ENCODE assay signal across 27 mouse cellular contexts in genomic region chr9:63556316-63556715, GRCm38 (mm10). TPM values are rescaled to one million over a fixed set of nuclear protein-coding genes. Genes with fewer than 3 reads are reported as not detected.
"Had no signal": no experiment of that assay in that cellular context is flagged by ENCODE, and none has a peak within 500 bp of the region (broad histone marks: within the 10 kb centered on the region; RNA-seq: fewer than 3 reads in every experiment).

No protein-coding gene starts in this region.

- ATAC-seq: hindbrain, postnatal 0 days; intestine, embryonic 16.5 days; liver, embryonic 12.5 days had no signal

- H3K4me3 ChIP-seq: heart, adult 2 months; heart, embryonic 13.5 days; heart, embryonic 15.5 days; hindbrain, embryonic 13.5 days; hindbrain, embryonic 15.5 days; kidney, embryonic 15.5 days; left cerebral cortex, adult 2 months; limb, embryonic 10.5 days; limb, embryonic 12.5 days; liver, embryonic 12.5 days had no signal

- H3K9me3 ChIP-seq: heart, embryonic 13.5 days; heart, embryonic 15.5 days; hindbrain, embryonic 13.5 days; hindbrain, embryonic 15.5 days; kidney, embryonic 15.5 days; limb, embryonic 10.5 days; limb, embryonic 12.5 days; liver, embryonic 12.5 days had no signal

- H3K4me1 ChIP-seq: heart, embryonic 15.5 days; hindbrain, embryonic 13.5 days; hindbrain, embryonic 15.5 days; kidney, embryonic 15.5 days; limb, embryonic 10.5 days; limb, embryonic 12.5 days; liver, embryonic 12.5 days had no signal

- H3K36me3 ChIP-seq: heart, embryonic 13.5 days; heart, embryonic 15.5 days; hindbrain, embryonic 13.5 days; hindbrain, embryonic 15.5 days; kidney, embryonic 15.5 days; limb, embryonic 10.5 days; limb, embryonic 12.5 days; liver, embryonic 12.5 days had no signal

- H3K4me2 ChIP-seq: heart, embryonic 11.5 days; heart, embryonic 13.5 days; heart, embryonic 15.5 days; hindbrain, embryonic 13.5 days; hindbrain, embryonic 15.5 days; kidney, embryonic 15.5 days; limb, embryonic 12.5 days; liver, embryonic 12.5 days had no signal

- H3K27me3 ChIP-seq: heart, embryonic 15.5 days; hindbrain, embryonic 13.5 days; hindbrain, embryonic 15.5 days; kidney, embryonic 15.5 days; limb, embryonic 12.5 days; liver, embryonic 12.5 days had no signal

- H3K9ac ChIP-seq: heart, embryonic 13.5 days; heart, embryonic 15.5 days; hindbrain, embryonic 13.5 days; hindbrain, embryonic 15.5 days; kidney, embryonic 15.5 days; limb, embryonic 12.5 days; liver, embryonic 12.5 days; liver, embryonic 14.5 days had no signal

- DNase-seq: gastrocnemius, postnatal 10 days; gastrocnemius, postnatal 36 days; heart, adult 2 months; heart, postnatal 14 days; heart, postnatal 36 days; kidney, adult 11 months; kidney, adult 2 months; kidney, adult 9 months; kidney, postnatal 14 days; layer of hippocampus, adult 9-11 months; liver had no signal

- H3K27ac ChIP-seq: heart, adult 2 months; heart, embryonic 13.5 days; heart, embryonic 15.5 days; hindbrain, embryonic 13.5 days; hindbrain, embryonic 15.5 days; hindbrain, postnatal 0 days; kidney, embryonic 15.5 days; kidney, postnatal 0 days; left cerebral cortex, adult 2 months; limb, embryonic 10.5 days; limb, embryonic 12.5 days; liver, embryonic 12.5 days; liver, embryonic 14.5 days had no signal

RNA-seq across cellular contexts. Expression of gene Iqch, which starts 46.0 kb away (rescaled TPM):
- total RNA-seq: gastrocnemius, adult 18-20 months; gastrocnemius, postnatal 10 days; gastrocnemius, postnatal 36 days; heart, adult 2 months; heart, postnatal 14 days; heart, postnatal 36 days; left cerebral cortex, adult 2 months had no signal
- polyA plus RNA-seq: heart, embryonic 13.5 days; intestine, embryonic 16.5 days; large intestine, adult 2 months; liver, embryonic 12.5 days; liver, embryonic 14.5 days had no signal
